Mouse (Mus musculus): ENCODE data around the gene Rnf34. TPM values are rescaled to one million over a fixed set of nuclear protein-coding genes. Genes with fewer than 3 reads are reported as not detected.

The Rnf34 gene
- total RNA-seq, 1 experiment = 26.1 TPM

GRCm38 (mm10) chr5:122805503-122805902, 44.3 kb upstream of the Rnf34 start:
- DNase-seq (ENCODE audit: low read depth, low spot score) = no peak
- H3K36me3 ChIP-seq (ENCODE audit: control insufficient read depth, insufficient read depth, low read length, poor library complexity, severe bottlenecking) = peaks cover 49% of the 10 kb centered on the region
- TF ChIP-seq CHD2 (IDR thresholded peaks at IDR 0.05; ENCODE audit: low read depth, low read length) (no peak), ZNF384 (IDR thresholded peaks at IDR 0.05; ENCODE audit: low read depth, low read length) (no peak), ZC3H11A (IDR thresholded peaks at IDR 0.05; ENCODE audit: borderline replicate concordance, low read depth, low read length) (no peak), MAFK (IDR thresholded peaks at IDR 0.05; ENCODE audit: insufficient read depth, low read depth, low read length) (no peak), HCFC1 (IDR thresholded peaks at IDR 0.05; ENCODE audit: borderline replicate concordance, insufficient read depth, low read length) (no peak)
- H3K27ac ChIP-seq (ENCODE audit: insufficient read depth, low read depth, low read length, poor library complexity, severe bottlenecking) = no peak overlapping the region
- H3K9me3 ChIP-seq (ENCODE audit: control insufficient read depth, insufficient read depth, low read depth, low read length) = no peaks in the 10 kb centered on the region
- H3K9ac ChIP-seq (ENCODE audit: insufficient read depth, low read depth, low read length, poor library complexity, severe bottlenecking) = no peak overlapping the region
- H3K4me3 ChIP-seq (ENCODE audit: insufficient read depth in 1 of 2, low read depth in 1 of 2, low read length in 2 of 2, poor library complexity in 1 of 2, severe bottlenecking in 1 of 2) = no peak overlapping the region
- H3K4me1 ChIP-seq (ENCODE audit: control insufficient read depth in 2 of 2, insufficient read depth in 2 of 2, low read length in 2 of 2, poor library complexity in 1 of 2) = no peaks in the 10 kb centered on the region
- in situ Hi-C loops (cut with MboI; ENCODE audit: low sequenced_read_pairs in 2 of 2, unreplicated experiment in 2 of 2) = no loop called here

GRCm38 (mm10) chr5:122811364-122812079, 38.3 kb upstream of the Rnf34 start:
- Histone ChIP-seq H3K9me3 (ENCODE audit: control insufficient read depth, insufficient read depth, low read depth, low read length) (no peaks in the 10 kb centered on the region), H3K4me3 (ENCODE audit: insufficient read depth in 1 of 2, low read depth in 1 of 2, low read length in 2 of 2, poor library complexity in 1 of 2, severe bottlenecking in 1 of 2) (no peak overlapping the region), H3K36me3 (ENCODE audit: control insufficient read depth, insufficient read depth, low read length, poor library complexity, severe bottlenecking) (peaks cover 33% of the 10 kb centered on the region), H3K4me1 (ENCODE audit: control insufficient read depth in 2 of 2, insufficient read depth in 2 of 2, low read length in 2 of 2, poor library complexity in 1 of 2) (no peaks in the 10 kb centered on the region), H3K27ac (ENCODE audit: insufficient read depth, low read depth, low read length, poor library complexity, severe bottlenecking) (no peak overlapping the region), H3K9ac (ENCODE audit: insufficient read depth, low read depth, low read length, poor library complexity, severe bottlenecking) (no peak overlapping the region)
- peak; percentile 80 for TF ChIP-seq ZNF384 (IDR thresholded peaks at IDR 0.05; ENCODE audit: low read depth, low read length)
- TF ChIP-seq CHD2 (IDR thresholded peaks at IDR 0.05; ENCODE audit: low read depth, low read length) = no peak
- DNase-seq (ENCODE audit: low read depth, low spot score) = peak; percentile 68
- in situ Hi-C loops (cut with MboI; ENCODE audit: low sequenced_read_pairs in 2 of 2, unreplicated experiment in 2 of 2) = no loop called here

GRCm38 (mm10) chr5:122812699-122813098, 37.1 kb upstream of the Rnf34 start:
- H3K36me3 ChIP-seq (ENCODE audit: control insufficient read depth, insufficient read depth, low read length, poor library complexity, severe bottlenecking) = peaks cover 33% of the 10 kb centered on the region

GRCm38 (mm10) chr5:122820777-122821523, 28.9 kb upstream of the Rnf34 start, which contains the start of gene Anapc5:
TSS of gene Anapc5 (minus strand) at chr5:122821339.
- Histone ChIP-seq H3K4me3 (ENCODE audit: insufficient read depth in 1 of 2, low read depth in 1 of 2, low read length in 2 of 2, poor library complexity in 1 of 2, severe bottlenecking in 1 of 2) (peak within 1 kb of the TSS; percentile 80 to 86), H3K9me3 (ENCODE audit: control insufficient read depth, insufficient read depth, low read depth, low read length) (no peaks in the 10 kb centered on the region), H3K27ac (ENCODE audit: insufficient read depth, low read depth, low read length, poor library complexity, severe bottlenecking) (peak within 1 kb of the TSS; percentile 71), H3K9ac (ENCODE audit: insufficient read depth, low read depth, low read length, poor library complexity, severe bottlenecking) (peak within 1 kb of the TSS; percentile 91), H3K4me1 (ENCODE audit: control insufficient read depth in 2 of 2, insufficient read depth in 2 of 2, low read length in 2 of 2, poor library complexity in 1 of 2) (no peaks in the 10 kb centered on the region), H3K36me3 (ENCODE audit: control insufficient read depth, insufficient read depth, low read length, poor library complexity, severe bottlenecking) (peaks cover 21% of the 10 kb centered on the region)
- TF ChIP-seq HCFC1 (IDR thresholded peaks at IDR 0.05; ENCODE audit: borderline replicate concordance, insufficient read depth, low read length) (peak; percentile 82), CHD2 (IDR thresholded peaks at IDR 0.05; ENCODE audit: low read depth, low read length) (peak; percentile 83), MAFK (IDR thresholded peaks at IDR 0.05; ENCODE audit: insufficient read depth, low read depth, low read length) (no peak)
- DNase-seq (ENCODE audit: low read depth, low spot score) = peak; percentile 97
- in situ Hi-C loops (cut with MboI; ENCODE audit: low sequenced_read_pairs in 2 of 2, unreplicated experiment in 2 of 2) = no loop called here

More at GRCm38 (mm10) chr5:122812699-122813098, 37.1 kb upstream of the Rnf34 start:
- DNase-seq (ENCODE audit: low read depth, low spot score) = no peak
- Histone ChIP-seq H3K4me3 (ENCODE audit: insufficient read depth in 1 of 2, low read depth in 1 of 2, low read length in 2 of 2, poor library complexity in 1 of 2, severe bottlenecking in 1 of 2) (no peak overlapping the region), H3K9ac (ENCODE audit: insufficient read depth, low read depth, low read length, poor library complexity, severe bottlenecking) (no peak overlapping the region), H3K27ac (ENCODE audit: insufficient read depth, low read depth, low read length, poor library complexity, severe bottlenecking) (no peak overlapping the region), H3K9me3 (ENCODE audit: control insufficient read depth, insufficient read depth, low read depth, low read length) (no peaks in the 10 kb centered on the region), H3K4me1 (ENCODE audit: control insufficient read depth in 2 of 2, insufficient read depth in 2 of 2, low read length in 2 of 2, poor library complexity in 1 of 2) (no peaks in the 10 kb centered on the region)
- TF ChIP-seq ZC3H11A (IDR thresholded peaks at IDR 0.05; ENCODE audit: borderline replicate concordance, low read depth, low read length) (no peak), ZNF384 (IDR thresholded peaks at IDR 0.05; ENCODE audit: low read depth, low read length) (no peak), HCFC1 (IDR thresholded peaks at IDR 0.05; ENCODE audit: borderline replicate concordance, insufficient read depth, low read length) (no peak), CHD2 (IDR thresholded peaks at IDR 0.05; ENCODE audit: low read depth, low read length) (no peak), MAFK (IDR thresholded peaks at IDR 0.05; ENCODE audit: insufficient read depth, low read depth, low read length) (no peak)
- in situ Hi-C loops (cut with MboI; ENCODE audit: low sequenced_read_pairs in 2 of 2, unreplicated experiment in 2 of 2) = no loop called here

All from ES-E14 (cell line).